Mouse (Mus musculus) brain, embryonic 18.5 days (tissue): ENCODE measurements at regions not wholly inside any gene's neighbourhood (a gene's known extent, or its start where the extent isn't known, plus 50 kb on each side); places are given as distances from the start of the nearest gene placed in this dataset.

ENCODE experiments used
- DNase-seq: peaks from one replicate; pipeline ENCODE4 v3.0.0-alpha.2; 2012; ENCODE audit warnings: low read depth, low spot score

DNA sequence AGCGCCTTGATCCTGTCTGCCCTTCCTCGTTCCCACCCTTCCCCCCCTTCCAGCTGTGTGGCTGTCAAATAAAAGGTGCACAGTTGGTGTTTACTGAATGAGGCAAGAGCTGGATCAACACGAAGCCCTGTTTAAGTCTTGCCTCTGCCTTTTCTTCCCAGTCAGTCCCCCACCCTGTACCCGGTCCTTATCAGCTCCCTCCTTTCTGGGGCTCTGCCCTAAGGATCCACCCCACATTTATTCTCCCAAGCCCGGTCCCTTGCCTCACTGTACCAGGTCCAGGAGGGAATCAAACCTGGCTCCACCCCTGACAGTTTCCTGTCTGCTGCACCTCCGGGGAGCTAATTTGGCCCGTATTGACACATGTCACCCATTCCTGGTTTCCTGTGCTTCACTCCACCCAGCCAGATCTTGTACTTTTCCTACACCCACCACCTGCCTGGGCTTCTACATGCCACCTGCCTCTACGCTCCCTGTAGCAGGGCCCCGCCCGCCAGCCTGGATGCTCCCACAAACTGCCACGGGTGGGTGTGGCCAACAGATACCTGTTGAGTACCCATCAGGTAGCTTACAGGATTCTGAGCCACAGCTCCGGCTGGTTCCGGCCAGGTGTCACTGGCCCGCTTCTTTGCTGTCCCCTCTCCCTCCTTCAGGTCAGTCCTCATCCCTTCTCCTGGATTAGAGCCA, 76.4 kb downstream of the Zfp169 start:
- no peak for DNase-seq
